Mouse (Mus musculus): ENCODE data around the gene Smurf1. TPM values are rescaled to one million over a fixed set of nuclear protein-coding genes. Genes with fewer than 3 reads are reported as not detected.

The Smurf1 gene
- total and polyA plus RNA-seq, 3 experiments: 1.3 to 4.1 (median 2.1) TPM

- Histone ChIP-seq H3K36me3 (replicated peaks) (no peaks in the 10 kb centered on the region), H3K9me3 (replicated peaks) (no peaks in the 10 kb centered on the region), H3K27me3 (ENCODE audit: insufficient read depth, low read length) (peaks cover 3% of the 10 kb centered on the region; the same call in 1 of the 2 replicates), H3K4me1 (ENCODE audit: insufficient read depth, low read depth, low read length) (no peaks in the 10 kb centered on the region), H3K4me3 (ENCODE audit: low read depth, low read length) (no peak overlapping the region)
- DNase-seq (ENCODE audit: low spot score) (no peak), ATAC-seq (ENCODE audit: extremely low read depth, insufficient number of reproducible peaks, low FRiP score, poor library complexity, severe bottlenecking) (no peak)
- no peak for TF ChIP-seq POLR2AphosphoS5 (IDR thresholded peaks at IDR 0.05; ENCODE audit: insufficient replicate concordance, low read depth, low read length)
- no peak for TF ChIP-seq GATA2 (IDR thresholded peaks at IDR 0.05; ENCODE audit: borderline replicate concordance, low read depth, low read length)
- TF ChIP-seq GATA1 (IDR thresholded peaks at IDR 0.05; ENCODE audit: borderline replicate concordance, low read length): no peak
- TF ChIP-seq CTCF (IDR thresholded peaks at IDR 0.05; ENCODE audit: low read depth, low read length): no peak
- no peak for TF ChIP-seq TAL1 (conservative IDR thresholded peaks at IDR 0.05; ENCODE audit: low read depth, low read length)
These were observed 22.3 kb downstream of the Smurf1 start for GRCm38 (mm10) chr5:144943346-144943745.

- DNase-seq (ENCODE audit: low spot score) (no peak), ATAC-seq (ENCODE audit: extremely low read depth, insufficient number of reproducible peaks, low FRiP score, poor library complexity, severe bottlenecking) (no peak)
- H3K9me3 ChIP-seq (replicated peaks): no peaks in the 10 kb centered on the region
- TF ChIP-seq CTCF (IDR thresholded peaks at IDR 0.05; ENCODE audit: low read depth, low read length): no peak
- TF ChIP-seq TAL1 (conservative IDR thresholded peaks at IDR 0.05; ENCODE audit: low read depth, low read length): no peak
- peaks cover 3% of the 10 kb centered on the region; the same call in 1 of the 2 replicates for H3K27me3 ChIP-seq (ENCODE audit: insufficient read depth, low read length)
- H3K36me3 ChIP-seq (replicated peaks): no peaks in the 10 kb centered on the region
- H3K4me3 ChIP-seq (ENCODE audit: low read depth, low read length): no peak overlapping the region
- no peaks in the 10 kb centered on the region for H3K4me1 ChIP-seq (ENCODE audit: insufficient read depth, low read depth, low read length)
These were observed 23.2 kb downstream of the Smurf1 start for GRCm38 (mm10) chr5:144942431-144942830.

GRCm38 (mm10) chr5:144940904-144941303 lies 24.7 kb downstream of the Smurf1 start:
- no peak for TF ChIP-seq POLR2AphosphoS5 (IDR thresholded peaks at IDR 0.05; ENCODE audit: insufficient replicate concordance, low read depth, low read length)
- no peak for TF ChIP-seq CTCF (IDR thresholded peaks at IDR 0.05; ENCODE audit: low read depth, low read length)
- TF ChIP-seq GATA2 (IDR thresholded peaks at IDR 0.05; ENCODE audit: borderline replicate concordance, low read depth, low read length): no peak
- TF ChIP-seq TAL1 (conservative IDR thresholded peaks at IDR 0.05; ENCODE audit: low read depth, low read length): no peak
- TF ChIP-seq GATA1 (IDR thresholded peaks at IDR 0.05; ENCODE audit: borderline replicate concordance, low read length): no peak
- Histone ChIP-seq H3K4me3 (ENCODE audit: low read depth, low read length) (no peak overlapping the region), H3K27me3 (ENCODE audit: insufficient read depth, low read length) (peaks cover 7% of the 10 kb centered on the region; the same call in 1 of the 2 replicates), H3K4me1 (ENCODE audit: insufficient read depth, low read depth, low read length) (no peaks in the 10 kb centered on the region), H3K9me3 (replicated peaks) (no peaks in the 10 kb centered on the region), H3K36me3 (replicated peaks) (no peaks in the 10 kb centered on the region)
- DNase-seq (ENCODE audit: low spot score) (no peak), ATAC-seq (ENCODE audit: extremely low read depth, insufficient number of reproducible peaks, low FRiP score, poor library complexity, severe bottlenecking) (no peak)

- H3K27me3 ChIP-seq (ENCODE audit: insufficient read depth, low read length): peaks cover 4% of the 10 kb centered on the region; the same call in 1 of the 2 replicates
- no peak for TF ChIP-seq TAL1 (conservative IDR thresholded peaks at IDR 0.05; ENCODE audit: low read depth, low read length)
- no peak for TF ChIP-seq GATA1 (IDR thresholded peaks at IDR 0.05; ENCODE audit: borderline replicate concordance, low read length)
- no peak for TF ChIP-seq POLR2AphosphoS5 (IDR thresholded peaks at IDR 0.05; ENCODE audit: insufficient replicate concordance, low read depth, low read length)
- no peaks in the 10 kb centered on the region for H3K9me3 ChIP-seq (replicated peaks)
- H3K4me3 ChIP-seq (ENCODE audit: low read depth, low read length): no peak overlapping the region
- DNase-seq (ENCODE audit: low spot score): no peak
- no peak for ATAC-seq (ENCODE audit: extremely low read depth, insufficient number of reproducible peaks, low FRiP score, poor library complexity, severe bottlenecking)
- no peaks in the 10 kb centered on the region for H3K4me1 ChIP-seq (ENCODE audit: insufficient read depth, low read depth, low read length)
- no peaks in the 10 kb centered on the region for H3K36me3 ChIP-seq (replicated peaks)
These were observed 28.3 kb downstream of the Smurf1 start for GRCm38 (mm10) chr5:144937304-144937703.

- H3K36me3 ChIP-seq (replicated peaks): no peaks in the 10 kb centered on the region
- no peaks in the 10 kb centered on the region for H3K4me1 ChIP-seq (ENCODE audit: insufficient read depth, low read depth, low read length)
- TF ChIP-seq CTCF (IDR thresholded peaks at IDR 0.05; ENCODE audit: low read depth, low read length) (no peak), TAL1 (conservative IDR thresholded peaks at IDR 0.05; ENCODE audit: low read depth, low read length) (no peak), POLR2AphosphoS5 (IDR thresholded peaks at IDR 0.05; ENCODE audit: insufficient replicate concordance, low read depth, low read length) (no peak), GATA1 (IDR thresholded peaks at IDR 0.05; ENCODE audit: borderline replicate concordance, low read length) (no peak)
- no peak overlapping the region for H3K4me3 ChIP-seq (ENCODE audit: low read depth, low read length)
- no peak for ATAC-seq (ENCODE audit: extremely low read depth, insufficient number of reproducible peaks, low FRiP score, poor library complexity, severe bottlenecking)
- no peak for DNase-seq (ENCODE audit: low spot score)
- H3K9me3 ChIP-seq (replicated peaks): no peaks in the 10 kb centered on the region
- peaks cover 5% of the 10 kb centered on the region; the same call in 1 of the 2 replicates for H3K27me3 ChIP-seq (ENCODE audit: insufficient read depth, low read length)
These were observed 32.2 kb downstream of the Smurf1 start for GRCm38 (mm10) chr5:144933486-144933885.

GRCm38 (mm10) chr5:144931841-144932240 lies 33.8 kb downstream of the Smurf1 start:
- H3K4me3 ChIP-seq (ENCODE audit: low read depth, low read length): no peak overlapping the region
- no peak for DNase-seq (ENCODE audit: low spot score)
- H3K27me3 ChIP-seq (ENCODE audit: insufficient read depth, low read length): peaks cover 7% of the 10 kb centered on the region; the same call in 1 of the 2 replicates
- no peak for ATAC-seq (ENCODE audit: extremely low read depth, insufficient number of reproducible peaks, low FRiP score, poor library complexity, severe bottlenecking)
- no peak for TF ChIP-seq CTCF (IDR thresholded peaks at IDR 0.05; ENCODE audit: low read depth, low read length)
- no peak for TF ChIP-seq TAL1 (conservative IDR thresholded peaks at IDR 0.05; ENCODE audit: low read depth, low read length)
- no peak for TF ChIP-seq GATA1 (IDR thresholded peaks at IDR 0.05; ENCODE audit: borderline replicate concordance, low read length)
- no peak for TF ChIP-seq GATA2 (IDR thresholded peaks at IDR 0.05; ENCODE audit: borderline replicate concordance, low read depth, low read length)
- TF ChIP-seq POLR2AphosphoS5 (IDR thresholded peaks at IDR 0.05; ENCODE audit: insufficient replicate concordance, low read depth, low read length): no peak
- H3K36me3 ChIP-seq (replicated peaks): no peaks in the 10 kb centered on the region
- H3K4me1 ChIP-seq (ENCODE audit: insufficient read depth, low read depth, low read length): no peaks in the 10 kb centered on the region
- H3K9me3 ChIP-seq (replicated peaks): no peaks in the 10 kb centered on the region

Measured in G1E (cell line).